Mouse (Mus musculus) lung, postnatal 0 days (tissue): ENCODE results near the gene Znrf1. TPM values are rescaled to one million over a fixed set of nuclear protein-coding genes. Genes with fewer than 3 reads are reported as not detected.
A peak's percentile ranks its signal among the peaks of the same experiment; 100 is the strongest.

Experiments used
- ATAC-seq: fragments of 200-750 bp; cut with Nextera tagmentation; 2 replicates; pipeline ENCODE4 v1.8.0; 2017; ENCODE audit warnings: moderate library complexity
- DNase-seq: peaks from one replicate; pipeline ENCODE4 v3.0.0-alpha.2; 2016; ENCODE audit warnings: low spot score
- H3K27ac ChIP-seq: fragments of 300-500 bp; sonication (generic); 2 replicates; pipeline ENCODE4 v1.5.1; 2014; ENCODE audit warnings: antibody characterized with exemption, mild to moderate bottlenecking, low read length, mixed read lengths
- H3K27me3 ChIP-seq: fragments of 300-500 bp; sonication (generic); replicated peaks from 2 replicates; pipeline ENCODE4 v1.6.1; 2014; ENCODE audit warnings: low read length, mixed read lengths; ENCODE audit not compliant: insufficient read depth
- H3K36me3 ChIP-seq: fragments of 300-500 bp; sonication (generic); 2 replicates; pipeline ENCODE4 v1.6.1; 2014; ENCODE audit warnings: low read length, mixed read lengths; ENCODE audit not compliant: insufficient read depth
- H3K4me1 ChIP-seq: fragments of 300-500 bp; sonication (generic); 2 replicates; pipeline ENCODE4 v1.6.1; 2014; ENCODE audit warnings: antibody characterized with exemption, low read depth, low read length, mixed read lengths; ENCODE audit not compliant: insufficient read depth
- H3K4me2 ChIP-seq: fragments of 300-500 bp; sonication (generic); replicated peaks from 2 replicates; pipeline ENCODE4 v1.6.1; 2014; ENCODE audit warnings: low read depth, mild to moderate bottlenecking, low read length, moderate library complexity, mixed read lengths
- H3K4me3 ChIP-seq: fragments of 300-500 bp; sonication (generic); 2 replicates; pipeline ENCODE4 v1.5.1; 2014; ENCODE audit warnings: low read depth, low read length
- H3K9ac ChIP-seq: fragments of 300-500 bp; sonication (generic); replicated peaks from 2 replicates; pipeline ENCODE4 v1.6.1; 2014; ENCODE audit warnings: low read depth, mild to moderate bottlenecking
- H3K9me3 ChIP-seq: fragments of 300-500 bp; sonication (generic); 2 replicates; pipeline ENCODE4 v1.6.1; 2016; ENCODE audit warnings: low read length, mixed read lengths
- CTCF ChIP-seq: IDR thresholded peaks from 2 replicates; pipeline ENCODE4 v1.5.1; 2016; ENCODE audit warnings: antibody characterized with exemption, mild to moderate bottlenecking
- EP300 ChIP-seq: IDR thresholded peaks from 2 replicates; pipeline ENCODE4 v1.6.1; 2016; ENCODE audit warnings: antibody characterized with exemption, mild to moderate bottlenecking, control low read depth
- WGBS: fragments of 180-500 bp; shearing (Covaris S2); extraction: QIAGEN DNeasy Blood & Tissue Kit; methylation state at CpG from one replicate; pipeline ENCODE4 v1.1.7; 2014; 5-methylcytosine and 5-hydroxymethylcytosine counted together
- polyA plus RNA-seq: library from polyadenylated mRNA; unstranded; fragments of >200 nt; fragmentation: Nextera tagmentation; extraction: Ambion mirVana; gene quantifications from 2 replicates; pipeline ENCODE4 v1.2.1, GENCODE M21; 2015

Znrf1 gene
- polyA plus RNA-seq, 1 experiment from 2014 or later = 24.5 TPM

GRCm38 (mm10) chr8:111501724-111502464, 34.0 kb upstream of the Znrf1 start:
- Histone ChIP-seq H3K4me3 (no peak overlapping the region), H3K27ac (no peak overlapping the region), H3K9ac (no peak overlapping the region), H3K27me3 (no peaks in the 10 kb centered on the region), H3K4me2 (no peak overlapping the region), H3K36me3 (peaks cover 7% of the 10 kb centered on the region; the same call in 1 of the 2 replicates), H3K9me3 (no peaks in the 10 kb centered on the region), H3K4me1 (no peaks in the 10 kb centered on the region)
- no peak; the same call in 1 of the 2 replicates for TF ChIP-seq CTCF
- ATAC-seq = peak; percentile 23
- no peak for DNase-seq
- WGBS = 37% methylated on average over 11 of the region's 11 CpGs

- 11% methylated on average over 2 of the region's 2 CpGs for WGBS
- no peak overlapping the region for H3K27ac ChIP-seq
Measured at GRCm38 (mm10) chr8:111508566-111508965, 27.3 kb upstream of the Znrf1 start.

GRCm38 (mm10) chr8:111509278-111509677, 26.6 kb upstream of the Znrf1 start:
- Histone ChIP-seq H3K4me2 (no peak overlapping the region), H3K9me3 (no peaks in the 10 kb centered on the region), H3K27me3 (no peaks in the 10 kb centered on the region), H3K4me1 (no peaks in the 10 kb centered on the region), H3K36me3 (no peaks in the 10 kb centered on the region), H3K4me3 (no peak overlapping the region), H3K9ac (no peak overlapping the region), H3K27ac (no peak overlapping the region)
- ATAC-seq (peak; percentile 72), DNase-seq (peak; percentile 48)
- TF ChIP-seq CTCF = no peak
- TF ChIP-seq EP300 = peak; percentile 93
- WGBS = 71% methylated on average over 11 of the region's 11 CpGs

More at GRCm38 (mm10) chr8:111508566-111508965, 27.3 kb upstream of the Znrf1 start:
- DNase-seq (peak; percentile 55), ATAC-seq (peak; percentile 70)
- Histone ChIP-seq H3K4me3 (no peak overlapping the region), H3K36me3 (no peaks in the 10 kb centered on the region), H3K4me1 (no peaks in the 10 kb centered on the region), H3K9ac (no peak overlapping the region), H3K27me3 (no peaks in the 10 kb centered on the region), H3K9me3 (no peaks in the 10 kb centered on the region), H3K4me2 (no peak overlapping the region)
- TF ChIP-seq EP300 = no peak

- Histone ChIP-seq H3K27me3 (no peaks in the 10 kb centered on the region), H3K27ac (no peak overlapping the region), H3K4me2 (no peak overlapping the region), H3K9me3 (no peaks in the 10 kb centered on the region), H3K4me3 (no peak overlapping the region), H3K4me1 (no peaks in the 10 kb centered on the region), H3K9ac (no peak overlapping the region), H3K36me3 (no peaks in the 10 kb centered on the region)
- no peak for TF ChIP-seq CTCF
- TF ChIP-seq EP300 = peak; percentile 48; the same call in 1 of the 2 replicates
- DNase-seq = peak; percentile 20
- peak; percentile 64 for ATAC-seq
- 42% methylated on average over 4 of the region's 4 CpGs for WGBS
Measured at GRCm38 (mm10) chr8:111510401-111510800, 25.5 kb upstream of the Znrf1 start.

GRCm38 (mm10) chr8:111512941-111513340, 23.0 kb upstream of the Znrf1 start:
- Histone ChIP-seq H3K9ac (no peak overlapping the region), H3K36me3 (no peaks in the 10 kb centered on the region), H3K27me3 (no peaks in the 10 kb centered on the region), H3K4me3 (no peak overlapping the region), H3K4me2 (no peak overlapping the region), H3K4me1 (no peaks in the 10 kb centered on the region), H3K27ac (no peak overlapping the region), H3K9me3 (no peaks in the 10 kb centered on the region)
- DNase-seq (no peak), ATAC-seq (no peak)
- WGBS = 77% methylated on average over 7 of the region's 7 CpGs
- TF ChIP-seq EP300 = no peak
- TF ChIP-seq CTCF = no peak

- ATAC-seq = no peak
- no peak for DNase-seq
- Histone ChIP-seq H3K27me3 (no peaks in the 10 kb centered on the region), H3K9me3 (no peaks in the 10 kb centered on the region), H3K4me3 (no peak overlapping the region), H3K4me2 (no peak overlapping the region), H3K4me1 (no peaks in the 10 kb centered on the region), H3K27ac (no peak overlapping the region), H3K9ac (no peak overlapping the region), H3K36me3 (no peaks in the 10 kb centered on the region)
- TF ChIP-seq CTCF = no peak
- TF ChIP-seq EP300 = no peak
- 77% methylated on average over 8 of the region's 8 CpGs for WGBS
Measured at GRCm38 (mm10) chr8:111513446-111513845, 22.5 kb upstream of the Znrf1 start.
